Mouse (Mus musculus) megakaryocyte, embryonic 14.5 days (primary cell): ENCODE results near the gene Chchd10.

Experiments used
- FLI1 ChIP-seq: IDR thresholded peaks from 2 replicates; pipeline ENCODE4 v1.6.1; 2012; ENCODE audit warnings: low read length, inconsistent platforms, mixed read lengths
- GATA1 ChIP-seq: IDR thresholded peaks from 3 replicates; pipeline ENCODE4 v1.6.1; 2012; ENCODE audit warnings: mixed read lengths, low read length, inconsistent platforms, borderline replicate concordance

DNA sequence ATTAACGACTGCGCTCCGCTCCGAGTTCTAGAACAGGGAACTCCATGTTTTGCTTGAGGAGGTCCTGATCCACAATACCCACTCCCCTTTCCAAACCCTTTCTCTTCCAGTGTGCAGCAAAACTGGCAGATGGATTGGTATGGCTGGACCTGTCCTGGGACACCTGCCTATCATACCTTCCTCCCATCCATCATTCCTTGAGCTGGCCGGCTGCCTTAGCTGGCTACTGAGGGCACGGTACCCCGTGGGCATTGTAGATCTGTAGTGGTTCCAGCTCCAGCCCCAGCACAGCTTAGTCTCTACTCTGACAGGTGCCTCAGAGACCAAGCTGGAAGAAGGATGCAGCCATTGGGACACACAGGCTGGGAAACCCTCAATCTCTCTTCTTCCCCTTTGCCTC, 1.6 kb upstream of the Chchd10 start:
- TF ChIP-seq GATA1 (no peak), FLI1 (no peak)
